Mouse (Mus musculus): ENCODE results near the gene Fam161b. TPM values are rescaled to one million over a fixed set of nuclear protein-coding genes. Genes with fewer than 3 reads are reported as not detected.

Gene Fam161b
- total RNA-seq, 1 experiment = 2.9 TPM

GRCm38 (mm10) chr12:84388774-84389400 lies 27.3 kb upstream of the Fam161b start:
- H3K9me3 ChIP-seq (ENCODE audit: control insufficient read depth, insufficient read depth, low read depth, low read length) = no peaks in the 10 kb centered on the region
- no peak for TF ChIP-seq MAFK (IDR thresholded peaks at IDR 0.05; ENCODE audit: insufficient read depth, low read depth, low read length)
- TF ChIP-seq CHD2 (IDR thresholded peaks at IDR 0.05; ENCODE audit: low read depth, low read length) = no peak
- TF ChIP-seq HCFC1 (IDR thresholded peaks at IDR 0.05; ENCODE audit: borderline replicate concordance, insufficient read depth, low read length) = no peak
- TF ChIP-seq ZC3H11A (IDR thresholded peaks at IDR 0.05; ENCODE audit: borderline replicate concordance, low read depth, low read length) = no peak
- 0 out of 2 replicates have a peak, but pooled peaks have one; percentile 31 for TF ChIP-seq ZNF384 (IDR thresholded peaks at IDR 0.05; ENCODE audit: low read depth, low read length)
- DNase-seq (ENCODE audit: low read depth, low spot score) = no peak

GRCm38 (mm10) chr12:84388097-84388496 lies 26.5 kb upstream of the Fam161b start:
- peaks cover 0 to 5% of the 10 kb centered on the region in 2 experiments; a peak in 1 of 4 replicates for H3K4me1 ChIP-seq (ENCODE audit: control insufficient read depth in 2 of 2, insufficient read depth in 2 of 2, low read length in 2 of 2, poor library complexity in 1 of 2)
- H3K27ac ChIP-seq (ENCODE audit: insufficient read depth, low read depth, low read length, poor library complexity, severe bottlenecking) = no peak overlapping the region
- no peak overlapping the region for H3K4me3 ChIP-seq (ENCODE audit: insufficient read depth in 1 of 2, low read depth in 1 of 2, low read length in 2 of 2, poor library complexity in 1 of 2, severe bottlenecking in 1 of 2)
- H3K9me3 ChIP-seq (ENCODE audit: control insufficient read depth, insufficient read depth, low read depth, low read length) = no peaks in the 10 kb centered on the region
- H3K36me3 ChIP-seq (ENCODE audit: control insufficient read depth, insufficient read depth, low read length, poor library complexity, severe bottlenecking) = no peaks in the 10 kb centered on the region
- DNase-seq (ENCODE audit: low read depth, low spot score) = no peak
- in situ Hi-C loops (cut with MboI; ENCODE audit: low sequenced_read_pairs in 2 of 2, unreplicated experiment in 2 of 2) = no loop called here
- TF ChIP-seq CHD2 (IDR thresholded peaks at IDR 0.05; ENCODE audit: low read depth, low read length) (no peak), ZC3H11A (IDR thresholded peaks at IDR 0.05; ENCODE audit: borderline replicate concordance, low read depth, low read length) (no peak), ZNF384 (IDR thresholded peaks at IDR 0.05; ENCODE audit: low read depth, low read length) (no peak), HCFC1 (IDR thresholded peaks at IDR 0.05; ENCODE audit: borderline replicate concordance, insufficient read depth, low read length) (no peak), MAFK (IDR thresholded peaks at IDR 0.05; ENCODE audit: insufficient read depth, low read depth, low read length) (no peak)
- H3K9ac ChIP-seq (ENCODE audit: insufficient read depth, low read depth, low read length, poor library complexity, severe bottlenecking) = no peak overlapping the region

More at GRCm38 (mm10) chr12:84388774-84389400, 27.3 kb upstream of the Fam161b start:
- Histone ChIP-seq H3K9ac (ENCODE audit: insufficient read depth, low read depth, low read length, poor library complexity, severe bottlenecking) (no peak overlapping the region), H3K4me1 (ENCODE audit: control insufficient read depth in 2 of 2, insufficient read depth in 2 of 2, low read length in 2 of 2, poor library complexity in 1 of 2) (peaks cover 0 to 5% of the 10 kb centered on the region in 2 experiments; a peak in 1 of 4 replicates), H3K27ac (ENCODE audit: insufficient read depth, low read depth, low read length, poor library complexity, severe bottlenecking) (no peak overlapping the region), H3K4me3 (ENCODE audit: insufficient read depth in 1 of 2, low read depth in 1 of 2, low read length in 2 of 2, poor library complexity in 1 of 2, severe bottlenecking in 1 of 2) (no peak overlapping the region), H3K36me3 (ENCODE audit: control insufficient read depth, insufficient read depth, low read length, poor library complexity, severe bottlenecking) (no peaks in the 10 kb centered on the region)
- in situ Hi-C loops (cut with MboI; ENCODE audit: low sequenced_read_pairs in 2 of 2, unreplicated experiment in 2 of 2) = no loop called here

GRCm38 (mm10) chr12:84385408-84385807 lies 23.8 kb upstream of the Fam161b start:
- no peak overlapping the region for H3K9ac ChIP-seq (ENCODE audit: insufficient read depth, low read depth, low read length, poor library complexity, severe bottlenecking)
- TF ChIP-seq HCFC1 (IDR thresholded peaks at IDR 0.05; ENCODE audit: borderline replicate concordance, insufficient read depth, low read length) (no peak), ZC3H11A (IDR thresholded peaks at IDR 0.05; ENCODE audit: borderline replicate concordance, low read depth, low read length) (no peak)
- no peaks in the 10 kb centered on the region for H3K36me3 ChIP-seq (ENCODE audit: control insufficient read depth, insufficient read depth, low read length, poor library complexity, severe bottlenecking)
- no peaks in the 10 kb centered on the region for H3K9me3 ChIP-seq (ENCODE audit: control insufficient read depth, insufficient read depth, low read depth, low read length)
- H3K4me3 ChIP-seq (ENCODE audit: insufficient read depth in 1 of 2, low read depth in 1 of 2, low read length in 2 of 2, poor library complexity in 1 of 2, severe bottlenecking in 1 of 2) = no peak overlapping the region
- in situ Hi-C loops (cut with MboI; ENCODE audit: low sequenced_read_pairs in 2 of 2, unreplicated experiment in 2 of 2) = no loop called here
- DNase-seq (ENCODE audit: low read depth, low spot score) = no peak
- no peak overlapping the region for H3K27ac ChIP-seq (ENCODE audit: insufficient read depth, low read depth, low read length, poor library complexity, severe bottlenecking)
- H3K4me1 ChIP-seq (ENCODE audit: control insufficient read depth in 2 of 2, insufficient read depth in 2 of 2, low read length in 2 of 2, poor library complexity in 1 of 2) = peaks cover 0 to 5% of the 10 kb centered on the region in 2 experiments; a peak in 1 of 4 replicates

GRCm38 (mm10) chr12:84384644-84385081 lies 23.0 kb upstream of the Fam161b start:
- TF ChIP-seq HCFC1 (IDR thresholded peaks at IDR 0.05; ENCODE audit: borderline replicate concordance, insufficient read depth, low read length) = no peak
- TF ChIP-seq ZC3H11A (IDR thresholded peaks at IDR 0.05; ENCODE audit: borderline replicate concordance, low read depth, low read length) = no peak
- TF ChIP-seq MAFK (IDR thresholded peaks at IDR 0.05; ENCODE audit: insufficient read depth, low read depth, low read length) = no peak
- no peak for TF ChIP-seq CHD2 (IDR thresholded peaks at IDR 0.05; ENCODE audit: low read depth, low read length)
- no peak for TF ChIP-seq ZNF384 (IDR thresholded peaks at IDR 0.05; ENCODE audit: low read depth, low read length)
- DNase-seq (ENCODE audit: low read depth, low spot score) = no peak
- no peak overlapping the region for H3K27ac ChIP-seq (ENCODE audit: insufficient read depth, low read depth, low read length, poor library complexity, severe bottlenecking)
- H3K9ac ChIP-seq (ENCODE audit: insufficient read depth, low read depth, low read length, poor library complexity, severe bottlenecking) = no peak overlapping the region
- in situ Hi-C loops (cut with MboI; ENCODE audit: low sequenced_read_pairs in 2 of 2, unreplicated experiment in 2 of 2) = no loop called here
- H3K36me3 ChIP-seq (ENCODE audit: control insufficient read depth, insufficient read depth, low read length, poor library complexity, severe bottlenecking) = no peaks in the 10 kb centered on the region
- H3K9me3 ChIP-seq (ENCODE audit: control insufficient read depth, insufficient read depth, low read depth, low read length) = no peaks in the 10 kb centered on the region
- no peak overlapping the region for H3K4me3 ChIP-seq (ENCODE audit: insufficient read depth in 1 of 2, low read depth in 1 of 2, low read length in 2 of 2, poor library complexity in 1 of 2, severe bottlenecking in 1 of 2)
- H3K4me1 ChIP-seq (ENCODE audit: control insufficient read depth in 2 of 2, insufficient read depth in 2 of 2, low read length in 2 of 2, poor library complexity in 1 of 2) = peaks cover 0 to 5% of the 10 kb centered on the region in 2 experiments; a peak in 1 of 4 replicates

Data from ES-E14 (cell line).